Mouse (Mus musculus): ENCODE results near the gene Ctcfl. TPM values are rescaled to one million over a fixed set of nuclear protein-coding genes. Genes with fewer than 3 reads are reported as not detected.

Ctcfl gene
- polyA plus RNA-seq, 1 experiment from 2014 or later: 0.06 TPM

- WGBS (ENCODE audit: insufficient replicate concordance): 34% methylated on average over 10 of the region's 10 CpGs
- Histone ChIP-seq H3K27me3 (replicated peaks) (no peaks in the 10 kb centered on the region), H3K4me1 (peaks cover 49% of the 10 kb centered on the region), H3K4me2 (0 out of 2 replicates have a peak overlapping the region, but pooled peaks have one; percentile 11), H3K36me3 (no peaks in the 10 kb centered on the region), H3K9ac (peak overlapping the region; percentile 14; the same call in 1 of the 2 replicates), H3K27ac (peak overlapping the region; percentile 50; the same call in 1 of the 2 replicates), H3K4me3 (no peak overlapping the region), H3K9me3 (replicated peaks) (no peaks in the 10 kb centered on the region)
- ATAC-seq: peak; percentile 5; the same call in 1 of the 2 replicates
Observed at GRCm38 (mm10) chr2:173056303-173056881, 62.9 kb downstream of the Ctcfl start.

GRCm38 (mm10) chr2:173053846-173054245 lies 65.5 kb downstream of the Ctcfl start:
- no peak overlapping the region for H3K27ac ChIP-seq
- H3K9me3 ChIP-seq (replicated peaks): no peaks in the 10 kb centered on the region
- 48% methylated on average over 6 of the region's 6 CpGs for WGBS (ENCODE audit: insufficient replicate concordance)
- ATAC-seq: no peak
- H3K4me1 ChIP-seq: peaks cover 57% of the 10 kb centered on the region
- no peak overlapping the region for H3K4me3 ChIP-seq
- no peaks in the 10 kb centered on the region for H3K36me3 ChIP-seq
- H3K4me2 ChIP-seq: no peak overlapping the region
- no peaks in the 10 kb centered on the region for H3K27me3 ChIP-seq (replicated peaks)
- H3K9ac ChIP-seq: no peak overlapping the region

- Histone ChIP-seq H3K27ac (no peak overlapping the region), H3K4me1 (peaks cover 57% of the 10 kb centered on the region)
- WGBS (ENCODE audit: insufficient replicate concordance): 89% methylated on average over 8 of the region's 8 CpGs
Observed at GRCm38 (mm10) chr2:173052881-173053280, 66.4 kb downstream of the Ctcfl start.

GRCm38 (mm10) chr2:173050604-173051382 lies 68.5 kb downstream of the Ctcfl start:
- ATAC-seq: peak; percentile 23
- WGBS (ENCODE audit: insufficient replicate concordance): 51% methylated on average over 8 of the region's 8 CpGs
- Histone ChIP-seq H3K4me2 (no peak overlapping the region), H3K4me1 (peaks cover 57% of the 10 kb centered on the region), H3K9me3 (replicated peaks) (no peaks in the 10 kb centered on the region), H3K36me3 (no peaks in the 10 kb centered on the region), H3K9ac (no peak overlapping the region), H3K4me3 (no peak overlapping the region), H3K27ac (peak overlapping the region; percentile 31; the same call in 1 of the 2 replicates), H3K27me3 (replicated peaks) (0 out of 2 replicates have a peak, but pooled peaks cover 6% of the 10 kb centered on the region)

More at GRCm38 (mm10) chr2:173052881-173053280, 66.4 kb downstream of the Ctcfl start:
- no peak overlapping the region for H3K4me3 ChIP-seq
- H3K27me3 ChIP-seq (replicated peaks): 0 out of 2 replicates have a peak, but pooled peaks cover 5% of the 10 kb centered on the region
- no peaks in the 10 kb centered on the region for H3K36me3 ChIP-seq
- no peak for ATAC-seq
- H3K4me2 ChIP-seq: no peak overlapping the region
- no peak overlapping the region for H3K9ac ChIP-seq
- H3K9me3 ChIP-seq (replicated peaks): no peaks in the 10 kb centered on the region

- no peak for ATAC-seq
- WGBS (ENCODE audit: insufficient replicate concordance): 62% methylated on average over 6 of the region's 6 CpGs
- no peak overlapping the region for H3K4me3 ChIP-seq
- H3K4me1 ChIP-seq: peaks cover 60% of the 10 kb centered on the region
- H3K4me2 ChIP-seq: no peak overlapping the region
- no peak overlapping the region for H3K9ac ChIP-seq
- peak overlapping the region; percentile 31 for H3K27ac ChIP-seq
- H3K36me3 ChIP-seq: no peaks in the 10 kb centered on the region
- H3K27me3 ChIP-seq (replicated peaks): 0 out of 2 replicates have a peak, but pooled peaks cover 6% of the 10 kb centered on the region
- H3K9me3 ChIP-seq (replicated peaks): no peaks in the 10 kb centered on the region
Observed at GRCm38 (mm10) chr2:173049817-173050216, 69.5 kb downstream of the Ctcfl start.

GRCm38 (mm10) chr2:173049231-173049630 lies 70.1 kb downstream of the Ctcfl start:
- peaks cover 65% of the 10 kb centered on the region for H3K4me1 ChIP-seq
- ATAC-seq: no peak
- H3K9me3 ChIP-seq (replicated peaks): no peaks in the 10 kb centered on the region
- no peak overlapping the region for H3K4me2 ChIP-seq
- 0 out of 2 replicates have a peak, but pooled peaks cover 6% of the 10 kb centered on the region for H3K27me3 ChIP-seq (replicated peaks)
- no peak overlapping the region for H3K4me3 ChIP-seq
- H3K36me3 ChIP-seq: no peaks in the 10 kb centered on the region
- H3K27ac ChIP-seq: peak overlapping the region; percentile 53; the same call in 1 of the 2 replicates
- WGBS (ENCODE audit: insufficient replicate concordance): 68% methylated on average over 3 of the region's 3 CpGs
- 0 out of 2 replicates have a peak overlapping the region, but pooled peaks have one; percentile 1 for H3K9ac ChIP-seq

- peak overlapping the region; percentile 4; the same call in 1 of the 2 replicates for H3K4me3 ChIP-seq
- H3K27me3 ChIP-seq (replicated peaks): 0 out of 2 replicates have a peak, but pooled peaks cover 6% of the 10 kb centered on the region
- no peaks in the 10 kb centered on the region for H3K36me3 ChIP-seq
- H3K9me3 ChIP-seq (replicated peaks): no peaks in the 10 kb centered on the region
- H3K9ac ChIP-seq: peak overlapping the region; percentile 2; the same call in 1 of the 2 replicates
- ATAC-seq: peak; percentile 22; the same call in 1 of the 2 replicates
- peak overlapping the region; percentile 53 for H3K27ac ChIP-seq
- WGBS (ENCODE audit: insufficient replicate concordance): 44% methylated on average over 17 of the region's 17 CpGs
- peak overlapping the region; percentile 39 for H3K4me2 ChIP-seq
- peaks cover 76% of the 10 kb centered on the region for H3K4me1 ChIP-seq
Observed at GRCm38 (mm10) chr2:173048041-173048745, 71.1 kb downstream of the Ctcfl start.

GRCm38 (mm10) chr2:173047471-173047870 lies 71.9 kb downstream of the Ctcfl start:
- WGBS (ENCODE audit: insufficient replicate concordance): 60% methylated on average over 5 of the region's 5 CpGs
- no peaks in the 10 kb centered on the region for H3K9me3 ChIP-seq (replicated peaks)
- no peaks in the 10 kb centered on the region for H3K36me3 ChIP-seq
- peak overlapping the region; percentile 33 for H3K27ac ChIP-seq
- no peak overlapping the region; the same call in 1 of the 2 replicates for H3K9ac ChIP-seq
- ATAC-seq: no peak
- 0 out of 2 replicates have a peak, but pooled peaks cover 6% of the 10 kb centered on the region for H3K27me3 ChIP-seq (replicated peaks)
- H3K4me2 ChIP-seq: peak overlapping the region; percentile 39; the same call in 1 of the 2 replicates
- H3K4me1 ChIP-seq: peaks cover 83% of the 10 kb centered on the region
- no peak overlapping the region for H3K4me3 ChIP-seq

GRCm38 (mm10) chr2:173046582-173047297 lies 72.6 kb downstream of the Ctcfl start:
- Histone ChIP-seq H3K9me3 (replicated peaks) (no peaks in the 10 kb centered on the region), H3K27ac (peak overlapping the region; percentile 33), H3K4me3 (no peak overlapping the region), H3K9ac (peak overlapping the region; percentile 12; the same call in 1 of the 2 replicates), H3K36me3 (no peaks in the 10 kb centered on the region), H3K4me1 (peaks cover 90% of the 10 kb centered on the region), H3K27me3 (replicated peaks) (0 out of 2 replicates have a peak, but pooled peaks cover 6% of the 10 kb centered on the region), H3K4me2 (peak overlapping the region; percentile 9; the same call in 1 of the 2 replicates)
- ATAC-seq: 0 out of 2 replicates have a peak, but pooled peaks have one; percentile 11
- WGBS (ENCODE audit: insufficient replicate concordance): 22% methylated on average over 15 of the region's 15 CpGs

- peak overlapping the region; percentile 6; the same call in 1 of the 2 replicates for H3K9ac ChIP-seq
- 0 out of 2 replicates have a peak, but pooled peaks cover 6% of the 10 kb centered on the region for H3K36me3 ChIP-seq
- 0 out of 2 replicates have a peak, but pooled peaks cover 6% of the 10 kb centered on the region for H3K27me3 ChIP-seq (replicated peaks)
- no peak overlapping the region for H3K4me3 ChIP-seq
- H3K27ac ChIP-seq: no peak overlapping the region; the same call in 1 of the 2 replicates
- peaks cover 96% of the 10 kb centered on the region for H3K4me1 ChIP-seq
- 73% methylated on average over 18 of the region's 18 CpGs for WGBS (ENCODE audit: insufficient replicate concordance)
- H3K4me2 ChIP-seq: no peak overlapping the region
- no peaks in the 10 kb centered on the region for H3K9me3 ChIP-seq (replicated peaks)
- ATAC-seq: no peak
Observed at GRCm38 (mm10) chr2:173044198-173044970, 74.9 kb downstream of the Ctcfl start.

Measured in liver, embryonic 12.5 days (tissue).